Mouse (Mus musculus) C3H10T1/2 (cell line): ENCODE data around the gene Hirip3. TPM values are rescaled to one million over a fixed set of nuclear protein-coding genes. Genes with fewer than 3 reads are reported as not detected.

ENCODE experiments used
- polyA plus RNA-seq, 2 experiments: library from polyadenylated mRNA; unstranded; fragments of >200 nt; fragmentation: generic; extraction: Trizol; gene quantifications; one replicate each; pipeline ENCODE4 v1.2.1; 2012; ENCODE audit warnings: missing spikeins in 2 of 2

The Hirip3 gene
- 10 to 100 TPM; 10.8 to 24.2 TPM for polyA plus RNA-seq

DNA sequence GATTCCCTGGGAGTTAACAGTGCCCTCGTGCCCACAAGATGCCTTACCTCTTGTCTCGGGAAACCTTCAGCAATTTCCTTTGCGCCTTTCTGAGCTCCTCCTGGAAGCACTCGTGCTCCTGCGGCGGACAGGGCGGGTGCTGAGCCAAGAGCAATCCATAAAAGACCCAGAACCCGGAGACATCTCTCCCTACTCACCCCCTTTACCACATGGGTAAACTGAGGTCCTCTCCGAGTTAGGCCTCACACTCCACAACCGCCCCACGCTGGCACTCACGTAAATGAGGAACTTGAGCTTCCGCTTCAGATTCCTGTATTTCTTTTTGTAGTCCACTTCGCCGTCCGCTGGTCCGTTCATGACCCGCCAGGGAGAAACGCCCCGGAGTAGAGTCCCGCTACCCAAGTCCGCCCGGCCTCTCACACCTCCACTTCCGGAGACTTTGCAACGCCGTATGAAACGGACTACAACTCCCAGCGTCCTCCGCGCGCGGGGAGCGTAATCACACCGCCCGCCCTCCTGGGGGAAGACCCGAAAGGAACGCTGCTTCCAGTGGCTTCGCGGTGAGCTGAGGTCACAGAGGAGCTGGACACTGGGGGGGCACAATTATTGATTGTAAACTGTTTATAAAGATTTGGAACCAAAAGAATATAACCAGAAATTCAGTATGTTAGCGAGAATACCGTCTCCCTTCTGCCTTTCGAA is at the start of gene Hirip3:
TSS of gene Hirip3 (plus strand) at position 544 of the 702 bp plus-strand sequence.

GRCm38 (mm10) chr7:126831539-126831938 is 30.2 kb upstream of the Hirip3 start, which contains the start of gene 4930451I11Rik:
TSS of gene 4930451I11Rik (minus strand) at chr7:126831639.

GRCm38 (mm10) chr7:126847116-126847420 is 14.7 kb upstream of the Hirip3 start, which contains the start of gene Doc2a:
TSS of gene Doc2a (plus strand) at chr7:126847416.

GRCm38 (mm10) chr7:126862147-126862784 is 494 bp downstream of the Hirip3 start, which contains the start of gene Ino80e:
TSS of gene Ino80e (minus strand) at chr7:126862377.

DNA sequence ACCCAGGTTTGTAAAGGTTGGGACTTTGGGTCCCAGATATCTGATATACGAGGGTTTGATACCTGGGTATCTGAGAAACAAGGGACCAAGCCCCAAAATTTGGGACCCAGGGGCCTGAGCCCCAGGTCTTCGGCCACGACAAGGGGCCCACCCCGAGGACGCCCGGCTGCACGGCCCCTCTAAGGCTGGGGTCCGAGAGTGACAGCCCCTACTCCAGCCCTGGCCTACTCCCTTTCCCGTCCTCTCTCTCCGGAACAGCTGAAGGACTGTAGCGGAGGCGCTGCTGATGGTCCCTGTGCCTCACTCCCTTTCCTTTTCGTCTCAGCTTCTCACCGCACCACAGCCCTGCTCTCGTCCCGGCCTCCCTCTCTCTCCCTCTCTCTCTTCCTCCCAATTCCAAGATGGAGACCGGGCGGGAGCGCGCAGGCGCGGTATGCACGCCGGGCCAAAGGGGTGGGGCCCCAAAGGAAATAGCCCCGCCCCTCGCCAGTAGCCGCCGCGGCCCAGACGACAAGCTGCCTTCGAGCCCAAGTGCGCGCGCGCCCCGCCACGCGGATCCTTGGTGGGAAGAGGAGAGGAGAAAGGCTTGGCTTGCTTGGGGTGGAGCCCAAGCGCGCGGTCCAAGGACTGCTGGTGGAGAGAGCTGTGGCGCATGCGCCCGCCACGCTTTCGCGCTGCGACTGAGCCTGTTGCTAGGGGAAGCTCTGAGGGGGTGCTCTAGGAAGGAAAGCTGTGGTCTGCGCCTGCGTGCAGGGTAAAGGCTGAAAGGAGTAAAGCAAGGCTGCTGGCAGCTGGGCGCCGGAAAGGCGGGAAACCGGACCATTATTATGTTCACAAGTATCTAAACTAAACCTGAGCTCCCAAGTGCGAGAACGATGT is 22.8 kb downstream of the Hirip3 start, which contains the start of gene Taok2:
TSS of gene Taok2 (minus strand) at position 418 of the 879 bp plus-strand sequence.

Other genes with a start within 250 kb of the Hirip3 start
- 100 to 1,000 TPM in 1 of 2 experiments, 10 to 100 TPM in 1; 12.1 to 109 TPM for gene Nupr1, start 231.1 kb upstream of the Hirip3 start, polyA plus RNA-seq
- 10 to 100 TPM; 24.3 to 64.3 TPM for gene Sgf29, start 212.7 kb upstream of the Hirip3 start, polyA plus RNA-seq
- 10 to 100 TPM in 1 of 2 experiments, under 1 TPM in 1; 0.02 to 11.3 TPM for gene Sult1a1, start 185.5 kb upstream of the Hirip3 start, polyA plus RNA-seq
- gene Bola2, start 166.6 kb upstream of the Hirip3 start, polyA plus RNA-seq = 100 to 1,000 TPM in 1 of 2 experiments, 10 to 100 TPM in 1; 72.6 to 201 TPM
- 1 to 10 TPM; 5.3 to 7.8 TPM for gene Slx1b, start 166.2 kb upstream of the Hirip3 start, polyA plus RNA-seq
- 1 to 10 TPM; 4.1 to 4.4 TPM for gene Coro1a, start 154.2 kb upstream of the Hirip3 start, polyA plus RNA-seq
- gene Mapk3, start 102.4 kb upstream of the Hirip3 start, polyA plus RNA-seq = 100 to 1,000 TPM; 144 to 277 TPM
- 1 to 10 TPM in 1 of 2 experiments, under 1 TPM in 1; 0.20 to 4.2 TPM for gene Gdpd3, start 95.6 kb upstream of the Hirip3 start, polyA plus RNA-seq
- 100 to 1,000 TPM in 1 of 2 experiments, 10 to 100 TPM in 1; 18.7 to 138 TPM for gene Ypel3, start 85.0 kb upstream of the Hirip3 start, polyA plus RNA-seq
- under 1 TPM; 0.01 to 0.58 TPM for gene Tbx6, start 80.5 kb upstream of the Hirip3 start, polyA plus RNA-seq
- gene Ppp4c, start 69.5 kb upstream of the Hirip3 start, polyA plus RNA-seq = 100 to 1,000 TPM; 126 TPM
- under 1 TPM; 0.08 TPM for gene Fam57b, start 64.3 kb upstream of the Hirip3 start, polyA plus RNA-seq
- gene 4930451I11Rik, start 30.3 kb upstream of the Hirip3 start, polyA plus RNA-seq = not detected
- not detected for gene Doc2a, start 14.6 kb upstream of the Hirip3 start, polyA plus RNA-seq
- 10 to 100 TPM; 65.9 to 98.4 TPM for gene Ino80e, start 405 bp downstream of the Hirip3 start, polyA plus RNA-seq
- gene Taok2, start 22.7 kb downstream of the Hirip3 start, polyA plus RNA-seq = 10 to 100 TPM; 10.1 to 53.2 TPM
- gene Tmem219, start 60.9 kb downstream of the Hirip3 start, polyA plus RNA-seq = 10 to 100 TPM; 27.0 to 35.9 TPM
- 10 to 100 TPM in 1 of 2 experiments, 1 to 10 TPM in 1; 5.7 to 11.3 TPM for gene Kctd13, start 66.9 kb downstream of the Hirip3 start, polyA plus RNA-seq
- gene Asphd1, start 87.6 kb downstream of the Hirip3 start, polyA plus RNA-seq = under 1 TPM; 0.02 to 0.05 TPM
- under 1 TPM; 0.04 to 0.25 TPM for gene Sez6l2, start 88.6 kb downstream of the Hirip3 start, polyA plus RNA-seq
- 10 to 100 TPM; 88.2 to 97.1 TPM for gene Cdipt, start 113.9 kb downstream of the Hirip3 start, polyA plus RNA-seq
- gene Cdiptos, start 114.1 kb downstream of the Hirip3 start, polyA plus RNA-seq = under 1 TPM; 0.47 to 0.64 TPM
- 10 to 100 TPM; 49.1 to 81.7 TPM for gene Mvp, start 152.6 kb downstream of the Hirip3 start, polyA plus RNA-seq
- gene Pagr1b, start 154.5 kb downstream of the Hirip3 start, polyA plus RNA-seq = under 1 TPM in 1 of 2 experiments, not detected in 1; 0.55 TPM
- gene Pagr1a, start 155.4 kb downstream of the Hirip3 start, polyA plus RNA-seq = 10 to 100 TPM; 14.8 to 18.0 TPM
- 10 to 100 TPM; 28.7 to 44.7 TPM for gene Gm42742, start 159.1 kb downstream of the Hirip3 start, polyA plus RNA-seq
- gene Prrt2, start 159.2 kb downstream of the Hirip3 start, polyA plus RNA-seq = under 1 TPM in 1 of 2 experiments, not detected in 1; 0.44 TPM
- gene Maz, start 165.1 kb downstream of the Hirip3 start, polyA plus RNA-seq = 100 to 1,000 TPM; 130 to 150 TPM
- 10 to 100 TPM; 51.4 to 57.4 TPM for gene Kif22, start 180.5 kb downstream of the Hirip3 start, polyA plus RNA-seq
- gene Zg16, start 225.4 kb downstream of the Hirip3 start, polyA plus RNA-seq = not detected
- under 1 TPM; 0.08 to 0.25 TPM for gene AI467606, start 229.4 kb downstream of the Hirip3 start, polyA plus RNA-seq